Mouse (Mus musculus) cerebellum, adult 2 months (tissue): ENCODE data around the gene Ugdh.

Source experiments
- CTCF ChIP-seq: fragments of 200-500 bp; IDR thresholded peaks from 2 replicates; pipeline ENCODE4 v1.5.1; 2011; ENCODE audit warnings: low read depth, mild to moderate bottlenecking, control low read depth, low read length, moderate library complexity, borderline replicate concordance; ENCODE audit not compliant: insufficient read depth
- POLR2A ChIP-seq: fragments of 200-500 bp; IDR thresholded peaks from 2 replicates; pipeline ENCODE4 v1.6.1; 2011; ENCODE audit warnings: low read length, control low read depth, borderline replicate concordance; ENCODE audit not compliant: insufficient read depth

DNA sequence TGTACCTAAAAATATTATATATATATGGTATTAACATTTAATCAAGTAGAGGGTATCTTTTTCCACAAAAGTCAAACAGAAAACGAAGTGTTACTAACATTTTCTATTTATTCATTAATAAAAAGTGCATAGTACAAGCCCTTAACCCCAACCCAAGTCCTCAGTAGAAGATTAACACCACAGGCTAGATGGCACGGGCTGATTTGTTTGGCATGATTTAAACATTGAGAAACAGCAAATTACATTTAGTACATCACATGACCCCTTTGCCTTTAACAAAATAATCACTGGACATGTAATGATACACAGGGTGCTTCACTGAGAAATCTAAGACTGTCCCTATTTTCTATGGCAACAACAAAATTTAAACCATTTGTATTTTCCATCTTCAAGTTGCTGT, 11.0 kb upstream of the Ugdh start:
- TF ChIP-seq POLR2A: no peak
- TF ChIP-seq CTCF: no peak
